Mouse (Mus musculus) right cerebral cortex, adult 2 months (tissue): ENCODE measurements around the gene Sept10.

ENCODE experiments used
- DNase-seq, 2 experiments: peaks; one replicate each; pipeline ENCODE4 v3.0.0; 2021 to 2022; ENCODE audit warnings: low spot score in 2 of 2

Sept10 gene

GRCm38 (mm10) chr10:59221473-59222270 lies at the start of gene Sept10, which contains the start of gene Sowahc:
Sept10 (minus strand) TSS chr10:59221847.
Sowahc (plus strand) TSS chr10:59221953.
- peak; percentile 95 to 97 for DNase-seq

- no peak for DNase-seq
Observed at GRCm38 (mm10) chr10:59268754-59269153, 47.1 kb upstream of the Sept10 start.

- no peak for DNase-seq
Observed at GRCm38 (mm10) chr10:59268109-59268508, 46.5 kb upstream of the Sept10 start.

GRCm38 (mm10) chr10:59267275-59267674 lies 45.6 kb upstream of the Sept10 start:
- no peak for DNase-seq

- DNase-seq: no peak
Observed at GRCm38 (mm10) chr10:59266097-59266496, 44.5 kb upstream of the Sept10 start.

GRCm38 (mm10) chr10:59265674-59266073 lies 44.0 kb upstream of the Sept10 start:
- no peak for DNase-seq

GRCm38 (mm10) chr10:59265067-59265466 lies 43.4 kb upstream of the Sept10 start:
- no peak for DNase-seq

- no peak for DNase-seq
Observed at GRCm38 (mm10) chr10:59262979-59263378, 41.3 kb upstream of the Sept10 start.

- DNase-seq: no peak
Observed at GRCm38 (mm10) chr10:59262021-59262420, 40.4 kb upstream of the Sept10 start.

GRCm38 (mm10) chr10:59261603-59262002 lies 40.0 kb upstream of the Sept10 start:
- DNase-seq: no peak

- peak; percentile 13 to 20 for DNase-seq
Observed at GRCm38 (mm10) chr10:59259572-59259971, 37.9 kb upstream of the Sept10 start.

GRCm38 (mm10) chr10:59256533-59256932 lies 34.9 kb upstream of the Sept10 start:
- DNase-seq: no peak

GRCm38 (mm10) chr10:59253541-59254079 lies 32.0 kb upstream of the Sept10 start:
- no peak for DNase-seq

GRCm38 (mm10) chr10:59252396-59252795 lies 30.7 kb upstream of the Sept10 start:
- DNase-seq: no peak

GRCm38 (mm10) chr10:59251980-59252379 lies 30.3 kb upstream of the Sept10 start:
- no peak for DNase-seq

- no peak for DNase-seq
Observed at GRCm38 (mm10) chr10:59250679-59251078, 29.0 kb upstream of the Sept10 start.

GRCm38 (mm10) chr10:59249531-59249930 lies 27.9 kb upstream of the Sept10 start:
- no peak for DNase-seq

- peak in 1 of 2 experiments; percentile 5 for DNase-seq
Observed at GRCm38 (mm10) chr10:59241141-59241541, 19.5 kb upstream of the Sept10 start.

- no peak for DNase-seq
Observed at GRCm38 (mm10) chr10:59237757-59238156, 16.1 kb upstream of the Sept10 start.

GRCm38 (mm10) chr10:59236486-59236885 lies 14.8 kb upstream of the Sept10 start:
- DNase-seq: no peak

- no peak for DNase-seq
Observed at GRCm38 (mm10) chr10:59235847-59236246, 14.2 kb upstream of the Sept10 start.

GRCm38 (mm10) chr10:59235227-59235626 lies 13.6 kb upstream of the Sept10 start:
- DNase-seq: no peak

- no peak for DNase-seq
Observed at GRCm38 (mm10) chr10:59229205-59229820, 7.7 kb upstream of the Sept10 start.
